Mouse (Mus musculus): ENCODE measurements around the gene Kxd1.

Gene Kxd1

GRCm38 (mm10) chr8:70549412-70550184 is 21.8 kb upstream of the Kxd1 start:
- in situ Hi-C loops (cut with MboI, MseI), result loop anchor here in 1 of 2 experiments (5.0 kb wide), 1 partner anchor 38 kb away; no protein-coding TSS in a partner anchor

GRCm38 (mm10) chr8:70547762-70548161 is 20.0 kb upstream of the Kxd1 start:
- in situ Hi-C loops (cut with MboI, MseI), result no loop called here

- in situ Hi-C loops (cut with MboI, MseI), result no loop called here
These were observed 18.7 kb upstream of the Kxd1 start for GRCm38 (mm10) chr8:70546412-70546811.

- in situ Hi-C loops (cut with MboI, MseI), result no loop called here
These were observed 16.5 kb upstream of the Kxd1 start for GRCm38 (mm10) chr8:70544200-70544687.

GRCm38 (mm10) chr8:70541081-70541480 is 13.3 kb upstream of the Kxd1 start:
- in situ Hi-C loops (cut with MboI, MseI), result no loop called here

- in situ Hi-C loops (cut with MboI, MseI), result no loop called here
These were observed 12.8 kb upstream of the Kxd1 start for GRCm38 (mm10) chr8:70540507-70541071.

- in situ Hi-C loops (cut with MboI, MseI), result no loop called here
These were observed 12.3 kb upstream of the Kxd1 start for GRCm38 (mm10) chr8:70540013-70540506.

GRCm38 (mm10) chr8:70539077-70539813 is 11.5 kb upstream of the Kxd1 start, which contains the start of gene Ell:
Gene Ell (plus strand): TSS chr8:70539457.
- in situ Hi-C loops (cut with MboI, MseI), result no loop called here

- in situ Hi-C loops (cut with MboI, MseI), result no loop called here
These were observed 10.9 kb upstream of the Kxd1 start for GRCm38 (mm10) chr8:70538633-70539076.

GRCm38 (mm10) chr8:70538024-70538579 is 10.3 kb upstream of the Kxd1 start:
- in situ Hi-C loops (cut with MboI, MseI), result no loop called here

- in situ Hi-C loops (cut with MboI, MseI), result no loop called here
These were observed 7.9 kb upstream of the Kxd1 start for GRCm38 (mm10) chr8:70535701-70536100.

- in situ Hi-C loops (cut with MboI, MseI), result no loop called here
These were observed 7.5 kb upstream of the Kxd1 start for GRCm38 (mm10) chr8:70535221-70535620.

- in situ Hi-C loops (cut with MboI, MseI), result no loop called here
These were observed 6.5 kb upstream of the Kxd1 start for GRCm38 (mm10) chr8:70534281-70534680.

- in situ Hi-C loops (cut with MboI, MseI), result no loop called here
These were observed 2.6 kb upstream of the Kxd1 start for GRCm38 (mm10) chr8:70530314-70530713.

- in situ Hi-C loops (cut with MboI, MseI), result no loop called here
These were observed 2.0 kb upstream of the Kxd1 start for GRCm38 (mm10) chr8:70529741-70530161.

- in situ Hi-C loops (cut with MboI, MseI), result no loop called here
These were observed 1.5 kb upstream of the Kxd1 start for GRCm38 (mm10) chr8:70529299-70529698.

- in situ Hi-C loops (cut with MboI, MseI), result no loop called here
These were observed 534 bp upstream of the Kxd1 start for GRCm38 (mm10) chr8:70528182-70528797.

GRCm38 (mm10) chr8:70527111-70527511 is 645 bp downstream of the Kxd1 start:
- in situ Hi-C loops (cut with MboI, MseI), result no loop called here

GRCm38 (mm10) chr8:70522592-70523403 is 5.0 kb downstream of the Kxd1 start:
- in situ Hi-C loops (cut with MboI, MseI), result no loop called here

GRCm38 (mm10) chr8:70519606-70520005 is 8.2 kb downstream of the Kxd1 start:
- in situ Hi-C loops (cut with MboI, MseI), result no loop called here
